Mouse (Mus musculus) embryonic facial prominence, embryonic 15.5 days (tissue): ENCODE measurements around the gene Sbno2. TPM values are rescaled to one million over a fixed set of nuclear protein-coding genes. Genes with fewer than 3 reads are reported as not detected.
A peak's percentile ranks its signal among the peaks of the same experiment; 100 is the strongest.

Experiments used
- ATAC-seq: fragments of 200-750 bp; cut with Nextera tagmentation; 2 replicates; pipeline ENCODE4 v1.8.0; 2017; ENCODE audit warnings: low read depth, moderate TSS enrichment; ENCODE audit not compliant: insufficient number of reproducible peaks, low FRiP score, low TSS enrichment
- H3K27ac ChIP-seq: fragments of 300-500 bp; sonication (generic); replicated peaks from 2 replicates; pipeline ENCODE4 v1.5.1; 2015; ENCODE audit warnings: mild to moderate bottlenecking, inconsistent platforms
- H3K27me3 ChIP-seq: fragments of 300-500 bp; sonication (generic); 2 replicates; pipeline ENCODE4 v1.6.1; 2015; ENCODE audit warnings: inconsistent platforms
- H3K36me3 ChIP-seq: fragments of 300-500 bp; sonication (generic); 2 replicates; pipeline ENCODE4 v1.6.1; 2015; ENCODE audit warnings: mild to moderate bottlenecking, inconsistent platforms
- H3K4me1 ChIP-seq: fragments of 300-500 bp; sonication (generic); 2 replicates; pipeline ENCODE4 v1.6.1; 2015; ENCODE audit warnings: inconsistent platforms
- H3K4me2 ChIP-seq: fragments of 300-500 bp; sonication (generic); replicated peaks from 2 replicates; pipeline ENCODE4 v1.6.1; 2015; ENCODE audit warnings: mild to moderate bottlenecking, inconsistent platforms
- H3K4me3 ChIP-seq: fragments of 300-500 bp; sonication (generic); replicated peaks from 2 replicates; pipeline ENCODE4 v1.5.1; 2015; ENCODE audit warnings: mild to moderate bottlenecking, inconsistent platforms
- H3K9ac ChIP-seq: fragments of 300-500 bp; sonication (generic); 2 replicates; pipeline ENCODE4 v1.6.1; 2015; ENCODE audit warnings: inconsistent platforms
- H3K9me3 ChIP-seq: fragments of 300-500 bp; sonication (generic); replicated peaks from 2 replicates; pipeline ENCODE4 v1.6.1; 2016; ENCODE audit warnings: inconsistent platforms
- WGBS: fragments of 180-500 bp; shearing (Covaris S2); methylation state at CpG from one replicate; pipeline ENCODE4 v1.1.7; 2015; 5-methylcytosine and 5-hydroxymethylcytosine counted together
- polyA plus RNA-seq: library from polyadenylated mRNA; unstranded; fragments of >200 nt; fragmentation: Nextera tagmentation; extraction: Ambion mirVana; gene quantifications from 2 replicates; pipeline ENCODE4 v1.2.1, GENCODE M21; 2015

Gene Sbno2
- polyA plus RNA-seq, 1 experiment from 2014 or later: 19.4 TPM

- Histone ChIP-seq H3K9me3 (no peaks in the 10 kb centered on the region), H3K4me1 (peaks cover 18% of the 10 kb centered on the region), H3K36me3 (peaks cover 75% of the 10 kb centered on the region), H3K9ac (no peak overlapping the region), H3K4me3 (no peak overlapping the region), H3K4me2 (no peak overlapping the region), H3K27ac (no peak overlapping the region), H3K27me3 (no peaks in the 10 kb centered on the region)
- WGBS: 77% methylated on average over 3 of the region's 3 CpGs
- ATAC-seq: no peak
These were observed 24.3 kb downstream of the Sbno2 start for GRCm38 (mm10) chr10:80081075-80081474.

DNA sequence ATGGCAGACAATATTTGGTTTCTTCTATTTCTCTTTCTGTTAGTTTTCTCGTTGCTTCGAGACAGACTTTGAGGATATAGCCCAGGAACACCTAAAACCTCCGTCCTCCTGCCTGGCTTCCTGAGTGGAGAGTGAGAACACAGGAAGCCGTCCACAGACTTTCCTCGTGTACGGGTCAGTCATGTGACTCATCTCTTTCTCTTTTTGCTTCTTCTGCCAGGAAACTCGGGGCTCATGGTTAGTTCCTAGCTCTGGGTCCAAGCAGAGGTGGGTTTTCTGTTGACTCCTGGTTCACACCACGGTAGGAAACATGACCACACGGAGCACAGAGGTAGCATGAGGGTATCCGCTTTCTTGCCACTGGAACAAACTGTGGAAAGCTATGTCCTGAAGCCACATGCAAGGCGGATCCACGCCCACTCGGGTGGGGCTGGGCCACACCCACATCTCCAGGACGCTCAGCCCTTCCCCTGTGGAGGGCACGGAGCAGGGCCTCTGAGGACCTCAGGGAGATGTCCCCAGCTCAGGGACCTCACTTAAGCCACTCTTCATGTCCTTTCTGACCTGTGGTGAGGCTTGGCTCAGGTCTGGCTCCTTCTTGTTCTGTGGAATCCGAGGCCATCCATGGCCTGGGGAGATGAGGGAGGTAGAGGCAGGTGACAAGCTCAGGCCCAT, 24.8 kb downstream of the Sbno2 start:
- Histone ChIP-seq H3K9ac (no peak overlapping the region), H3K9me3 (no peaks in the 10 kb centered on the region), H3K36me3 (peaks cover 73% of the 10 kb centered on the region), H3K4me3 (no peak overlapping the region), H3K4me2 (no peak overlapping the region), H3K27ac (no peak overlapping the region), H3K4me1 (peaks cover 22% of the 10 kb centered on the region), H3K27me3 (no peaks in the 10 kb centered on the region)
- 72% methylated on average over 16 of the region's 16 CpGs for WGBS
- ATAC-seq: no peak

- H3K9ac ChIP-seq: no peak overlapping the region
- no peaks in the 10 kb centered on the region for H3K9me3 ChIP-seq
- ATAC-seq: no peak
- no peak overlapping the region for H3K27ac ChIP-seq
- H3K4me3 ChIP-seq: no peak overlapping the region
- H3K4me1 ChIP-seq: peaks cover 22% of the 10 kb centered on the region
- peaks cover 55% of the 10 kb centered on the region for H3K36me3 ChIP-seq
- no peak overlapping the region for H3K4me2 ChIP-seq
- no peaks in the 10 kb centered on the region for H3K27me3 ChIP-seq
- WGBS: 90% methylated on average over 1 of the region's 1 CpGs
These were observed 27.0 kb downstream of the Sbno2 start for GRCm38 (mm10) chr10:80078366-80078765.

DNA sequence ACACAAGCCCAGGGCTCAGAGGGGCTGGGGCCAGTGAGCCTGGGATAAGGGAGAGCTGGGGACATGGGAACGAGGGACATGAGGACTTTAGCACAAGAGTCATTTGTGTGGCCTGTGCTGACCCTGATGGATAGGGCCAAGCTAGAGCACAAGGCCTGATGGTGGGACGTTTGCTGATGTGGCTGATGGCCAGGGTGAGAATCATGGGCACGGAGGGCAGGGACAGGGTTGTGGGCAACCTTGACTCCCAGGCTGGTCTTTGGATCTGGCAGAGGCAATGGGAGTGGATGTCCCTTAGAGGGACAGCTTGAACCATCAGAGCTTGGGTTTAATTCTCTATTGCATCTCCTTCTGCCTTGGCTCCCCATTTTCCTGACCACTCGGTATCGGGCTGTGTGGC, 28.1 kb downstream of the Sbno2 start:
- peaks cover 32% of the 10 kb centered on the region for H3K4me1 ChIP-seq
- 92% methylated on average over 5 of the region's 5 CpGs for WGBS
- H3K36me3 ChIP-seq: peaks cover 45% of the 10 kb centered on the region
- H3K27me3 ChIP-seq: no peaks in the 10 kb centered on the region
- H3K9me3 ChIP-seq: no peaks in the 10 kb centered on the region
- no peak overlapping the region for H3K9ac ChIP-seq
- H3K27ac ChIP-seq: no peak overlapping the region
- no peak overlapping the region for H3K4me2 ChIP-seq
- ATAC-seq: no peak
- no peak overlapping the region for H3K4me3 ChIP-seq

DNA sequence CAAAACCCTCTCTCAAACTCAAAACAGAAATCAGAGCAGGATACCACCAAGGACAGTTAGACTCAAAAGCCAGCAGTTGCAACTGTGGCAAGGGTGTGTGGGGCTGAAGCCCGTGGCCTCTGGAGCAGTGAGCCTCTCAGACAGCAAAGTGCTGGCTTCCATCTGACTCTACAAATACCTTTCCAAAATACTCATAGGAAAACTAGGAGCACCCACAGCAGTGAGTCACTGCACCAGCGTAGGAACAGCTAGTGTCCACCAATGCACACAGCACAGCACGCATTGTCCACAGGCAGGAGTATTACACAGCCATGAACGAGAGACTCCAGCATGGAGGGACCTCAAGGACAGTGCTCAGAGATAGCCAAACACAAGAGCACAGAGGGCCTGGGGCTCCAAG, 29.0 kb downstream of the Sbno2 start:
- 87% methylated on average over 4 of the region's 4 CpGs for WGBS
- peaks cover 36% of the 10 kb centered on the region for H3K36me3 ChIP-seq
- H3K4me3 ChIP-seq: no peak overlapping the region
- no peak overlapping the region for H3K27ac ChIP-seq
- no peaks in the 10 kb centered on the region for H3K27me3 ChIP-seq
- H3K9ac ChIP-seq: no peak overlapping the region
- ATAC-seq: no peak
- H3K4me1 ChIP-seq: peaks cover 42% of the 10 kb centered on the region
- H3K9me3 ChIP-seq: no peaks in the 10 kb centered on the region
- H3K4me2 ChIP-seq: no peak overlapping the region

- Histone ChIP-seq H3K27me3 (no peaks in the 10 kb centered on the region), H3K4me1 (peaks cover 45% of the 10 kb centered on the region), H3K36me3 (peaks cover 32% of the 10 kb centered on the region), H3K4me2 (no peak overlapping the region), H3K4me3 (no peak overlapping the region), H3K9me3 (no peaks in the 10 kb centered on the region), H3K9ac (no peak overlapping the region), H3K27ac (0 out of 2 replicates have a peak overlapping the region, but pooled peaks have one; percentile 31)
- no peak for ATAC-seq
- WGBS: 48% methylated on average over 1 of the region's 1 CpGs
These were observed 29.4 kb downstream of the Sbno2 start for GRCm38 (mm10) chr10:80075924-80076323.

GRCm38 (mm10) chr10:80074813-80075601, 30.4 kb downstream of the Sbno2 start:
- peak overlapping the region; percentile 31; the same call in 1 of the 2 replicates for H3K27ac ChIP-seq
- ATAC-seq: peak; percentile 48; the same call in 1 of the 2 replicates
- H3K4me1 ChIP-seq: peaks cover 45% of the 10 kb centered on the region
- H3K4me2 ChIP-seq: peak overlapping the region; percentile 47
- H3K9ac ChIP-seq: no peak overlapping the region
- peaks cover 22% of the 10 kb centered on the region for H3K36me3 ChIP-seq
- H3K9me3 ChIP-seq: no peaks in the 10 kb centered on the region
- 15% methylated on average over 28 of the region's 28 CpGs for WGBS
- H3K4me3 ChIP-seq: 0 out of 2 replicates have a peak overlapping the region, but pooled peaks have one; percentile 16
- H3K27me3 ChIP-seq: no peaks in the 10 kb centered on the region

GRCm38 (mm10) chr10:80072623-80073489, 32.5 kb downstream of the Sbno2 start:
- ATAC-seq: no peak
- 71% methylated on average over 20 of the region's 20 CpGs for WGBS
- no peaks in the 10 kb centered on the region for H3K27me3 ChIP-seq
- H3K4me2 ChIP-seq: no peak overlapping the region
- no peak overlapping the region for H3K4me3 ChIP-seq
- H3K4me1 ChIP-seq: peaks cover 45% of the 10 kb centered on the region
- H3K9me3 ChIP-seq: no peaks in the 10 kb centered on the region
- H3K27ac ChIP-seq: no peak overlapping the region
- peaks cover 11% of the 10 kb centered on the region; the same call in 1 of the 2 replicates for H3K36me3 ChIP-seq
- no peak overlapping the region for H3K9ac ChIP-seq

DNA sequence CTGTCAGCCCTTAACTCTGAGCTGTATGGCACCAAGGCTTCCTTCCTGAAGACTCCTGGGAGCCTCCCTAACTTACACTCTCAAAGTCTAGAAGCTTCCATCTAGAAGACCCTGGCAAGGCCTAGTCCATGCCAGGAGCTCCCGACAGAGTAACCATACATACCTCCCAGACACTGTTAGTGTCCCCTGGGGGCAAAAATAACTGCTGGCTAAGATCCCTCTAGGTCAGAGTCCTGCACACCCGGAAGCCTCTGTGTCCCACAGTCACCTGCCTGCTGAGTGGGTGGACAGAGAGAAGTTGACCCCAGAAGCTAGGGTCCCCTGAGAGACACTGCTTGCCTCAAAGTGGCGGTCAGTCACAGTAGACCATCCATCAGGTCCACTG, 33.9 kb downstream of the Sbno2 start:
- Histone ChIP-seq H3K36me3 (peaks cover 13% of the 10 kb centered on the region; the same call in 1 of the 2 replicates), H3K4me3 (no peak overlapping the region), H3K27me3 (no peaks in the 10 kb centered on the region), H3K4me2 (no peak overlapping the region), H3K27ac (peak overlapping the region; percentile 67), H3K9me3 (no peaks in the 10 kb centered on the region), H3K4me1 (peaks cover 45% of the 10 kb centered on the region), H3K9ac (no peak overlapping the region)
- no peak for ATAC-seq
- WGBS: 71% methylated on average over 3 of the region's 3 CpGs

GRCm38 (mm10) chr10:80070837-80071515, 34.4 kb downstream of the Sbno2 start:
- Histone ChIP-seq H3K4me2 (no peak overlapping the region), H3K4me3 (no peak overlapping the region), H3K27ac (peak overlapping the region; percentile 67), H3K36me3 (peaks cover 18% of the 10 kb centered on the region; the same call in 1 of the 2 replicates), H3K9ac (no peak overlapping the region), H3K27me3 (no peaks in the 10 kb centered on the region), H3K9me3 (no peaks in the 10 kb centered on the region), H3K4me1 (peaks cover 45% of the 10 kb centered on the region)
- WGBS: 42% methylated on average over 9 of the region's 9 CpGs
- ATAC-seq: peak; percentile 69
